Mouse (Mus musculus): ENCODE measurements around the gene Taf5l.
"Not testable (repeated sequence)": the region's sequence is repeated elsewhere in the genome, so short reads cannot be mapped to it uniquely, and the experiment has no call there.

DNA sequence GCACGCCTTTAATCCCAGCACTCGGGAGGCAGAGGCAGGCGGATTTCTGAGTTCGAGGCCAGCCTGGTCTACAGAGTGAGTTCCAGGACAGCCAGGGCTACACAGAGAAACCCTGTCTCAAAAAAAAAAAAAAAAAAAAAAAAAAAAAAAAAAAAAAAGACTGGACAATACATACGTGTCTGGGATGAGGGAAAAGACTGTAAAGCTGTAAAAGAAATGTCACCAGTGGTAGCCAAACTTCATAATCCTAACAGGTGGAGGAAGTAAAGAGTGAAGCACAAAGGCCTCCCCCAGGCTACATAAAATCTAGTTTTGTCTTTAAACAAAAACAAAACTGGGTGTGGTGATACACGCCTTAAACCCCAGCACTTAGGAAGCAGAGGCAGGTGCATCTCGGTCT, 6.9 kb downstream of the Taf5l start:
- TF ChIP-seq CTCF (IDR thresholded peaks at IDR 0.05; ENCODE audit: control insufficient read depth, insufficient read depth, low read length); POLR2A (IDR thresholded peaks at IDR 0.05; ENCODE audit: borderline replicate concordance, control insufficient read depth, low read depth, low read length): not testable (repeated sequence)

Measured in bone marrow, adult 2 months (tissue).